Mouse (Mus musculus): ENCODE measurements around the gene Orc5. TPM values are rescaled to one million over a fixed set of nuclear protein-coding genes. Genes with fewer than 3 reads are reported as not detected.
"Not testable (repeated sequence)": the region's sequence is repeated elsewhere in the genome, so short reads cannot be mapped to it uniquely, and the experiment has no call there.

Gene Orc5
- polyA plus RNA-seq, 1 experiment from 2014 or later: 26.0 TPM

DNA sequence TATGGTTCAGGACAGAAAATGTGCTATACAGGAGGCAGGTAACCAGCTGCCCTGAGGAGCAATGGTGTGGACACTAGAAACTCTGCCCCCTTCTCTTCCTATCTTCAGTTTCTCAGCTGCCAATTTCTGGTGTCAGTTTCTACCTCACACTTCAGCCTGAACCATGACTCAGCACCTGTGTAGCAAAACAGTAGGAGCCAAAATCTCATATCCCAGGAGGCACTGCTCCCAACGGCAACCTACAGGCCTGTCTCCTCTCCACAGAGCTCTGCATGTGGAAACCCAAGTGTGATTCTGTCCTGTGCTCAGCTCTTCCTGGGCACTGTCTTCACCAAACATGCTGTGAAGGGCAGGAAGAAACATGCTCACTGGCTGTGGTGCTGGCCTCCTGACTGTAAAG, 64.5 kb downstream of the Orc5 start:
- Histone ChIP-seq H3K27me3 (no peaks in the 10 kb centered on the region), H3K27ac (no peak overlapping the region), H3K4me3 (no peak overlapping the region), H3K36me3 (peaks cover 2% of the 10 kb centered on the region), H3K4me2 (no peak overlapping the region), H3K9me3 (replicated peaks) (no peaks in the 10 kb centered on the region), H3K4me1 (replicated peaks) (no peaks in the 10 kb centered on the region), H3K9ac (no peak overlapping the region)
- no peak for ATAC-seq (replicated peaks; ENCODE audit: insufficient number of reproducible peaks, insufficient read depth, low FRiP score, low read depth)
- WGBS: 42% methylated on average over 1 of the region's 1 CpGs

- Histone ChIP-seq H3K9me3 (replicated peaks) (no peaks in the 10 kb centered on the region), H3K27me3 (no peaks in the 10 kb centered on the region), H3K9ac (no peak overlapping the region), H3K36me3 (peaks cover 2% of the 10 kb centered on the region), H3K4me1 (replicated peaks) (no peaks in the 10 kb centered on the region), H3K4me3 (no peak overlapping the region), H3K4me2 (no peak overlapping the region), H3K27ac (no peak overlapping the region)
- 91% methylated on average over 5 of the region's 5 CpGs for WGBS
- ATAC-seq (replicated peaks; ENCODE audit: insufficient number of reproducible peaks, insufficient read depth, low FRiP score, low read depth): no peak
Observed at GRCm38 (mm10) chr5:22482567-22482966, 67.7 kb downstream of the Orc5 start.

DNA sequence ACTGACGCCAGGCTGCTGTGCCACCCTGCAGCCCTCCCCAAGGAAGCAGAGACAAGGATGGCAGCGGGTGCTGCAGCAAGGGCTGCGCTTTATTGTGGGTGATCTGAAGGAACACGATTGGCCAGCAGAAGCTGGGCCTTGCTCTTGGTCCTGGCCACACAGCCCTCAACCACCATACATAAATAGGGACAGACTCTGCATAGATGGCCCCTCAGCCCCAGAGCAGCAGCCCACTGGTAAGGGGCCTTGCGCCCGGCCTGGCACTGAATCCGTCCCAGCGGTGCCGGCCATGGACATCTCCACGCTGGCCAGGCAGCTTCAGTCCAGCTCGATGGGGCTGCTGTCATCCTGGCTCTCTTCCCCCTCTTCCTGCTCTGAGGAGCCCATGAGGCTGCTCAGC, 77.8 kb downstream of the Orc5 start:
- not testable (repeated sequence) for H3K4me3 ChIP-seq; H3K9ac ChIP-seq; H3K36me3 ChIP-seq; H3K4me2 ChIP-seq; ATAC-seq (replicated peaks; ENCODE audit: insufficient number of reproducible peaks, insufficient read depth, low FRiP score, low read depth); H3K4me1 ChIP-seq (replicated peaks); H3K9me3 ChIP-seq (replicated peaks); H3K27ac ChIP-seq; H3K27me3 ChIP-seq
- WGBS: 90% methylated on average over 6 of the region's 11 CpGs

DNA sequence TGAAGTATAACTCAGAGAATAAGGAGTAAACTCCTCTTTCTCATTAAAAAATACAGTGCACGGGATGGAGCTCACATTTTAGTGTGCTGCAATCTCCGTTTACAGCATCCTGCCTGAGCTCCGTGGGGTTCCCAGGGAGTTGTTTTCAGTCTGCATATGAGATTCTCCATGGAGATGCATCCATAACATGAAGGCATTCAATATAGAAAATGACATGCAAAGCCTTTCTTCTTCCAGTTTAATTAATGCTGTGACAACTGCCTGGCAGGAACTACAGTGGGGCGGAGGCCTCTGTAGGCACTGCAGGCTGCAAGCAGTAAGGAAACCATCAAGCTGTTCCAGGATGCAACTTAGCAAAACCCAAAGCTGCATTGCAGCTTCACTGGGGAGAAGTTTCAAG, 79.0 kb downstream of the Orc5 start:
- Histone ChIP-seq H3K4me3 (no peak overlapping the region), H3K27ac (no peak overlapping the region), H3K4me2 (no peak overlapping the region), H3K36me3 (no peaks in the 10 kb centered on the region), H3K4me1 (replicated peaks) (no peaks in the 10 kb centered on the region), H3K27me3 (no peaks in the 10 kb centered on the region), H3K9ac (no peak overlapping the region), H3K9me3 (replicated peaks) (no peaks in the 10 kb centered on the region)
- WGBS: 74% methylated on average over 4 of the region's 4 CpGs
- no peak for ATAC-seq (replicated peaks; ENCODE audit: insufficient number of reproducible peaks, insufficient read depth, low FRiP score, low read depth)

DNA sequence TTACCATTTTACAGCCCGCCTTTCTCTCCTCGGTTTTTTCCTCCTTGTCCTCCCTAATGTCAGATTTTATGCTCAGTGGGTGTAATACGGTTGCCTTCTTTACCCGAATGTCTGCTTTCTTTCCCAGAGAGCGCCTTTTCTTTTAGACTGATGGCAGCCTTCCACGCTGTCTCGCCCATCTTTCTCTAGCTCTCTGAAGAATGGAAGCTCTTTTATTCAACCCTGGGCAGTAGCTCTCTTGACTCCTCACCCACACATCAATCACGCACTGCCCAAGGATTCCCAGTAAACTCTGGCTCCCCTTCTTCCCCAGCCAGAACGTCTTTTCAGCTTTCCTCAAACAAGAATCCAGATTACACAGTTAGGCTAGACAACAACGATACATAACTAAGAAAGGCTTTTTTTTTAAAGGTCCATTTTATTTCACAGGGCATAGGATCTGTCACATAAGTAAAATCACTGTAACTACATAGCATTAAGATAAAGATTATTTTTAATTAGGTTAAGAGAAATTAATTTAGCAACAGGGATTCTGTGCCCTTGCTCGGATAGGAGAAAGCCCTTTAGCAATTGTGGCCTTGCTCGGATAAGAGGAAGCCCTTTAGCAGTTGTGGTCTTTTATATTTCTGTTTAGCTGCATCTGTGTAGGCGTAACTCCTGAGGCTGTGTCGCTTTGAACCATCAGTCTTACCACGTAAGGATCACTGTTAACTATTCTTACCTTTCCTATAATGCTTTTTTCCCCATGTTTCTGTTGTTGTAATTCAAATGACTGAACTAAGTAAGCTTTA, 97.2 kb downstream of the Orc5 start:
- Histone ChIP-seq H3K4me3 (no peak overlapping the region), H3K36me3 (no peaks in the 10 kb centered on the region), H3K9me3 (replicated peaks) (no peaks in the 10 kb centered on the region), H3K4me1 (replicated peaks) (no peaks in the 10 kb centered on the region), H3K9ac (no peak overlapping the region), H3K27ac (no peak overlapping the region), H3K27me3 (no peaks in the 10 kb centered on the region), H3K4me2 (no peak overlapping the region)
- 76% methylated on average over 15 of the region's 15 CpGs for WGBS
- no peak for ATAC-seq (replicated peaks; ENCODE audit: insufficient number of reproducible peaks, insufficient read depth, low FRiP score, low read depth)

GRCm38 (mm10) chr5:22452452-22452851, 97.8 kb downstream of the Orc5 start:
- Histone ChIP-seq H3K27me3 (no peaks in the 10 kb centered on the region), H3K9ac (no peak overlapping the region), H3K36me3 (no peaks in the 10 kb centered on the region), H3K27ac (no peak overlapping the region), H3K4me2 (no peak overlapping the region), H3K4me1 (replicated peaks) (no peaks in the 10 kb centered on the region), H3K4me3 (no peak overlapping the region), H3K9me3 (replicated peaks) (no peaks in the 10 kb centered on the region)
- no peak for ATAC-seq (replicated peaks; ENCODE audit: insufficient number of reproducible peaks, insufficient read depth, low FRiP score, low read depth)
- 84% methylated on average over 9 of the region's 9 CpGs for WGBS

DNA sequence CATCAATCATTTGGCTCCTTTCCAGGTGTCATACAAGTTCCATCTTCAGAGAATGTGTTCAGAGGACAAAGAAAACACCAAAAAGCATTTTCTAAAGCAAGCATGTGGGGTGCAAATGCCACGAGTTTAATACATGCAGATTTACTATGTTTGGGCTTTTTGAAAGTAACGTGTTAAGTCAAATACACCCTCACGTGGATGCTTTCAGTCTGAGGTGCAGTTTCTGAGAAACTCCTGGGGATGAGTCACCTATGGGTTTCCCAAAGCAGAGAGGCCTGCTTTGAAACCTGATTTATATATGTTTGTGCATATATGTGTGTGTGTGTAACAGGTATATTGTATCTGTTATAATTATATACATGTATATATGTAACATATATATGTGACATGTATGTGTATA, 98.5 kb downstream of the Orc5 start:
- H3K9me3 ChIP-seq (replicated peaks): no peaks in the 10 kb centered on the region
- H3K36me3 ChIP-seq: no peaks in the 10 kb centered on the region
- 65% methylated on average over 3 of the region's 3 CpGs for whole genome bisulfite sequencing
- H3K4me3 ChIP-seq: no peak overlapping the region
- no peak for ATAC-seq (replicated peaks; ENCODE audit: insufficient number of reproducible peaks, insufficient read depth, low FRiP score, low read depth)
- no peak overlapping the region for H3K27ac ChIP-seq
- no peak overlapping the region for H3K4me2 ChIP-seq
- H3K27me3 ChIP-seq: no peaks in the 10 kb centered on the region
- no peaks in the 10 kb centered on the region for H3K4me1 ChIP-seq (replicated peaks)
- H3K9ac ChIP-seq: no peak overlapping the region

DNA sequence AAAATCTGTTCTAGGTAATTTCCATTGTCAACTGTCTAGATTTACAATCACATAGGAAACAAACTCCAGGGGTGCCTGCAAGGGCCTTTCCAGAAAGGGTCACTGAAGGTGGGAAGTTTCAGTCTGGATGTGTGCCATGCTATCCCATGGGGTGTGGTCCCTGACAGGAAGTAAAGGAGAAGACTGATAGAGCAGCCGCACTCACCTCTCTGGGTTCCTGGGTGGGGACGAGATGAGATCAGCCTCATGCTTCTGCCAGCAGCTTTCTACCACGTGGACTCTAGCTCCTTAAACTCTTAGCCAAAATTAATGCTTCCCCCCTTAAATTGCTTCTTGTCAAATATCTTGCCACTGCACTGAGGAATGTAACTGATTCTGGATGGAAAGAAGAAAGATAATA, 100.7 kb downstream of the Orc5 start:
- no peaks in the 10 kb centered on the region for H3K9me3 ChIP-seq (replicated peaks)
- no peak overlapping the region for H3K4me2 ChIP-seq
- no peak for ATAC-seq (replicated peaks; ENCODE audit: insufficient number of reproducible peaks, insufficient read depth, low FRiP score, low read depth)
- H3K4me3 ChIP-seq: no peak overlapping the region
- no peaks in the 10 kb centered on the region for H3K4me1 ChIP-seq (replicated peaks)
- WGBS: 47% methylated on average over 3 of the region's 3 CpGs
- H3K27ac ChIP-seq: no peak overlapping the region
- no peaks in the 10 kb centered on the region for H3K36me3 ChIP-seq
- H3K27me3 ChIP-seq: no peaks in the 10 kb centered on the region
- H3K9ac ChIP-seq: no peak overlapping the region

Other genes with a start within 250 kb of the Orc5 start
- gene Reln, start 205.7 kb downstream of the Orc5 start, polyA plus RNA-seq (2015; fragmentation: Nextera tagmentation; extraction: Ambion mirVana): 1.5 and 1.8 TPM in 2 replicates
- 0.05 and 0.13 TPM in 2 replicates for gene Lhfpl3, start 195.6 kb upstream of the Orc5 start, polyA plus RNA-seq (2015; fragmentation: Nextera tagmentation; extraction: Ambion mirVana)